Mouse (Mus musculus) erythroblast, embryonic 14.5 days (primary cell): ENCODE results near the gene Lsp1. TPM values are rescaled to one million over a fixed set of nuclear protein-coding genes. Genes with fewer than 3 reads are reported as not detected.

Source experiments
- H3K27me3 ChIP-seq: 2 replicates; pipeline ENCODE4 v1.6.1; 2012; ENCODE audit warnings: inconsistent platforms; ENCODE audit not compliant: control insufficient read depth
- H3K36me3 ChIP-seq: 2 replicates; pipeline ENCODE4 v1.6.1; 2012; ENCODE audit warnings: mild to moderate bottlenecking, inconsistent platforms; ENCODE audit not compliant: control insufficient read depth
- H3K4me1 ChIP-seq: 2 replicates; pipeline ENCODE4 v1.6.1; 2012; ENCODE audit warnings: inconsistent platforms; ENCODE audit not compliant: control insufficient read depth
- H3K4me3 ChIP-seq: replicated peaks from 2 replicates; pipeline ENCODE3; 2012; ENCODE audit warnings: moderate library complexity, mild to moderate bottlenecking, inconsistent platforms
- H3K9me3 ChIP-seq: 2 replicates; pipeline ENCODE4 v1.6.1; 2012; ENCODE audit warnings: low read length, inconsistent platforms, mixed read lengths; ENCODE audit not compliant: control insufficient read depth
- GATA1 ChIP-seq: IDR thresholded peaks from 2 replicates; pipeline ENCODE4 v1.6.1; 2012; ENCODE audit warnings: low read length, inconsistent platforms, mixed read lengths
- TAL1 ChIP-seq: IDR thresholded peaks from 3 replicates; pipeline ENCODE4 v1.6.1; 2012; ENCODE audit warnings: low read length, inconsistent platforms, mixed read lengths
- polyA plus RNA-seq: library from polyadenylated mRNA; stranded (reverse); fragments of >175 nt; gene quantifications from 2 replicates; pipeline ENCODE4 v1.2.3, GENCODE M21; 2012

The Lsp1 gene
- polyA plus RNA-seq, 1 experiment: 0.05 TPM

- Histone ChIP-seq H3K4me1 (no peaks in the 10 kb centered on the region), H3K9me3 (no peaks in the 10 kb centered on the region), H3K27me3 (0 out of 2 replicates have a peak, but pooled peaks cover 2% of the 10 kb centered on the region), H3K4me3 (no peak overlapping the region), H3K36me3 (no peaks in the 10 kb centered on the region)
- no peak for TF ChIP-seq GATA1
- TF ChIP-seq TAL1: no peak
These were observed 45.3 kb downstream of the Lsp1 start for GRCm38 (mm10) chr7:142505942-142506341.

GRCm38 (mm10) chr7:142506501-142506900 is 45.9 kb downstream of the Lsp1 start:
- TF ChIP-seq TAL1 (no peak), GATA1 (no peak)
- no peaks in the 10 kb centered on the region for H3K4me1 ChIP-seq

GRCm38 (mm10) chr7:142507453-142507852 is 46.8 kb downstream of the Lsp1 start:
- Histone ChIP-seq H3K27me3 (0 out of 2 replicates have a peak, but pooled peaks cover 2% of the 10 kb centered on the region), H3K4me3 (no peak overlapping the region), H3K36me3 (no peaks in the 10 kb centered on the region), H3K4me1 (no peaks in the 10 kb centered on the region), H3K9me3 (no peaks in the 10 kb centered on the region)
- TF ChIP-seq TAL1: no peak
- no peak for TF ChIP-seq GATA1

More at GRCm38 (mm10) chr7:142506501-142506900, 45.9 kb downstream of the Lsp1 start:
- Histone ChIP-seq H3K27me3 (0 out of 2 replicates have a peak, but pooled peaks cover 2% of the 10 kb centered on the region), H3K9me3 (no peaks in the 10 kb centered on the region), H3K4me3 (no peak overlapping the region), H3K36me3 (no peaks in the 10 kb centered on the region)

GRCm38 (mm10) chr7:142509518-142509917 is 48.9 kb downstream of the Lsp1 start:
- Histone ChIP-seq H3K4me1 (no peaks in the 10 kb centered on the region), H3K9me3 (no peaks in the 10 kb centered on the region), H3K36me3 (no peaks in the 10 kb centered on the region), H3K4me3 (no peak overlapping the region), H3K27me3 (0 out of 2 replicates have a peak, but pooled peaks cover 2% of the 10 kb centered on the region)
- no peak for TF ChIP-seq TAL1
- TF ChIP-seq GATA1: no peak

- Histone ChIP-seq H3K27me3 (0 out of 2 replicates have a peak, but pooled peaks cover 2% of the 10 kb centered on the region), H3K36me3 (no peaks in the 10 kb centered on the region), H3K9me3 (no peaks in the 10 kb centered on the region), H3K4me1 (no peaks in the 10 kb centered on the region), H3K4me3 (no peak overlapping the region)
- TF ChIP-seq TAL1 (no peak), GATA1 (no peak)
These were observed 49.6 kb downstream of the Lsp1 start for GRCm38 (mm10) chr7:142510021-142510777.

GRCm38 (mm10) chr7:142514048-142514447 is 53.4 kb downstream of the Lsp1 start:
- Histone ChIP-seq H3K27me3 (no peaks in the 10 kb centered on the region), H3K36me3 (no peaks in the 10 kb centered on the region), H3K4me1 (no peaks in the 10 kb centered on the region), H3K4me3 (no peak overlapping the region), H3K9me3 (no peaks in the 10 kb centered on the region)
- TF ChIP-seq GATA1 (no peak), TAL1 (no peak)

- no peaks in the 10 kb centered on the region for H3K4me1 ChIP-seq
- no peak overlapping the region for H3K4me3 ChIP-seq
- TF ChIP-seq GATA1: no peak
- no peak for TF ChIP-seq TAL1
- peaks cover 2% of the 10 kb centered on the region; the same call in 1 of the 2 replicates for H3K27me3 ChIP-seq
- no peaks in the 10 kb centered on the region for H3K9me3 ChIP-seq
- H3K36me3 ChIP-seq: no peaks in the 10 kb centered on the region
These were observed 55.8 kb downstream of the Lsp1 start for GRCm38 (mm10) chr7:142516221-142516978.

- Histone ChIP-seq H3K4me3 (no peak overlapping the region), H3K4me1 (no peaks in the 10 kb centered on the region), H3K36me3 (no peaks in the 10 kb centered on the region), H3K9me3 (no peaks in the 10 kb centered on the region), H3K27me3 (peaks cover 2% of the 10 kb centered on the region; the same call in 1 of the 2 replicates)
- TF ChIP-seq TAL1 (no peak), GATA1 (no peak)
These were observed 56.9 kb downstream of the Lsp1 start for GRCm38 (mm10) chr7:142517531-142517930.

GRCm38 (mm10) chr7:142520331-142520730 is 59.7 kb downstream of the Lsp1 start:
- H3K4me3 ChIP-seq: no peak overlapping the region
- TF ChIP-seq TAL1 (no peak), GATA1 (no peak)
- no peaks in the 10 kb centered on the region for H3K36me3 ChIP-seq
- H3K9me3 ChIP-seq: no peaks in the 10 kb centered on the region
- H3K27me3 ChIP-seq: peaks cover 12% of the 10 kb centered on the region
- H3K4me1 ChIP-seq: peaks cover 5% of the 10 kb centered on the region
